Mouse (Mus musculus) lung, postnatal 4 days (tissue): ENCODE results near the gene Acp2.
"Not testable (repeated sequence)": the region's sequence is repeated elsewhere in the genome, so short reads cannot be mapped to it uniquely, and the experiment has no call there.

Source experiments
- DNase-seq, 2 experiments: peaks; one replicate each; pipeline ENCODE4 v3.0.0; 2021

The Acp2 gene

GRCm38 (mm10) chr2:91194624-91195332 lies 7.9 kb upstream of the Acp2 start:
- peak; percentile 90 to 95 for DNase-seq

GRCm38 (mm10) chr2:91196577-91197001 lies 6.1 kb upstream of the Acp2 start:
- DNase-seq: peak; percentile 23 to 50

GRCm38 (mm10) chr2:91198888-91199287 lies 3.8 kb upstream of the Acp2 start:
- no peak for DNase-seq

GRCm38 (mm10) chr2:91202972-91203656 lies 429 bp downstream of the Acp2 start:
- DNase-seq: no peak

- peak in 1 of 2 experiments; percentile 41 for DNase-seq
Observed at GRCm38 (mm10) chr2:91206254-91206775, 3.6 kb downstream of the Acp2 start.

GRCm38 (mm10) chr2:91213311-91213710 lies 10.6 kb downstream of the Acp2 start:
- no peak for DNase-seq

GRCm38 (mm10) chr2:91217032-91217431 lies 14.3 kb downstream of the Acp2 start:
- peak in 1 of 2 experiments; percentile 18 for DNase-seq

GRCm38 (mm10) chr2:91220501-91220900 lies 17.8 kb downstream of the Acp2 start:
- DNase-seq: no peak

- no peak for DNase-seq
Observed at GRCm38 (mm10) chr2:91223614-91224013, 20.9 kb downstream of the Acp2 start.

- DNase-seq: no peak
Observed at GRCm38 (mm10) chr2:91229735-91230134, 27.1 kb downstream of the Acp2 start.

- peak; percentile 95 to 96 for DNase-seq
Observed at GRCm38 (mm10) chr2:91236601-91237510, 34.2 kb downstream of the Acp2 start, which contains the start of gene Ddb2. Gene Ddb2 (minus strand): TSS chr2:91236982.

GRCm38 (mm10) chr2:91237511-91238080 lies 34.9 kb downstream of the Acp2 start:
- DNase-seq: not testable (repeated sequence)

GRCm38 (mm10) chr2:91242547-91242946 lies 39.9 kb downstream of the Acp2 start:
- no peak for DNase-seq

- no peak for DNase-seq
Observed at GRCm38 (mm10) chr2:91243416-91243815, 40.7 kb downstream of the Acp2 start.

GRCm38 (mm10) chr2:91244557-91245228 lies 42.0 kb downstream of the Acp2 start:
- no peak for DNase-seq

GRCm38 (mm10) chr2:91248366-91248765 lies 45.7 kb downstream of the Acp2 start:
- no peak for DNase-seq

- DNase-seq: no peak
Observed at GRCm38 (mm10) chr2:91252001-91252400, 49.3 kb downstream of the Acp2 start.

- DNase-seq: no peak
Observed at GRCm38 (mm10) chr2:91252512-91252911, 49.8 kb downstream of the Acp2 start.

GRCm38 (mm10) chr2:91254725-91255380 lies 52.2 kb downstream of the Acp2 start:
- no peak for DNase-seq

GRCm38 (mm10) chr2:91255661-91256150 lies 53.0 kb downstream of the Acp2 start, which contains the start of gene Pacsin3:
Gene Pacsin3 (plus strand): TSS chr2:91255954.
- peak; percentile 31 to 49 for DNase-seq
